Mouse (Mus musculus): ENCODE data around the gene Btg1.

Gene Btg1

DNA sequence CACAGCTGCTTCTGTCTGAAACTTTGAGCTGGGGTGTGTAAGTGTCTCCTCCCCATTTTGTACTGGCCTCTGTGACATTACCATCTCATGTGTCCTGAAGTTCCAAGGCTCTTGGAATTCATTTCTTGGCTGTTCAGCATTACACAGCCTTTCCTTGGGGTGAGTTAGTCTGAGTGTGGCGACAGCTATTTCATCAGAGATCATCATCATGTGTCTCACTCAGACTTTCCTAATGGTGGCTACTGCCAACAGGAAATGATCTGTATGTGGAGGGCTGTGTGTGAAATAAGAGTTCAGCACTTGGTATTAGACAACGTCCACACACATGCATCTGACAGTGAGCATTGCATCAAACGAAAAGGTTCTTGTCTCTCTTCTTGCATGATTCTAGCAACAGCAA, 39.4 kb downstream of the Btg1 start:
- in situ Hi-C loops (cut with MboI, MseI) = loop anchor here (5.0 kb wide), 1 partner anchor 76 kb away; no protein-coding TSS in a partner anchor

DNA sequence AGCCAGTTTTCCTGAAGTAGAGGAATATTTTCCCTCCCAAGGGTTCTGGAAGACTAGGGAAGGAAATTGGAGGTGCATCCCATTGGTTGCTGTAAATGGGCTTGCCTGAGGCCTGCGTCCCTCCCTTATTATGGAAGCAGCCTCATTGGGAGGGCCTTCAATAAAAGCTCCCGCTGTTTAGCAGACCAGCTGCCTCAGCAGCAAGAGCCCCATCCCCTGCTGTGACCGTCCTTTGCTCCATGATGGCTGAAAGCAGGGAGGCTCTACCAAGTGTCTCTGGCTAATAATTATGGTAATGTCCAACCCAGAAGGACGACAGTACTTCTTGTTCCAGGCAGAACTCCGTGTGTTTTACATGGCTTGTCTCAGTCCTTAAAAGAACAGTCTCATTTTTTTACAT, 42.1 kb downstream of the Btg1 start:
- in situ Hi-C loops (cut with MboI, MseI) = loop anchor here (5.0 kb wide), 1 partner anchor 73 kb away; no protein-coding TSS in a partner anchor

DNA sequence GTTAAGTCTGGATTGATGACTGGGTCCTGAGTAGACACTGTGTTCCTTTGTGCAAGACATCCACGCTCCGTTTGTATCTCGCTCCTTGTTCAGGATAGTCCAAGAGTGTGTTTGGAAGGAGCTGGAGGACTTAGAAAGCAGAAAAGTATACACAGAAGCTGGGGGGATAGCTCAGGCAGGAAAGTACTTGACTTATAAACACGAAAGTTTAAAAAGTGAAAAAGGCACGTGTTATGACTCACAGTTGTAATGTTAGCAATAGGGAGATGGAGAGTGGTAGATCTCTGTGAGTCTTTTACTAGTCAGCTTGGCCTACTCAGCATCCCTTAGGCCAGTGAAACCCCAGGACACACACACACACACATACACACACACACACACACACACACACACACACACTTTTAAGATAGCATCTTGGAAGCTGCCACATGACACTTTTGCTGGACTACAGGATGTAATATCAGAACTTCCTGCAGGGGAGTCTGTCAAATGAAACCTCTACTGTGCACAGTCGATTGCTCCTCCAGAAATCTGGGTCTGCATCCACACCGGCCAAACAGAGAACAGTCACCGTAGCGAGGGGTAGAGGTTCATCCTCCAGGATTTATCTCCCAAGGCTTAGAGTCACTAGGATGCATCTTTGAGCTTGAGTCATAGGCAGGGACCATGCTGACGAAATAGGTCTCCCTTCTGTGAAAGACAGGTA, 43.6 kb downstream of the Btg1 start:
- in situ Hi-C loops (cut with MboI, MseI) = no loop called here

DNA sequence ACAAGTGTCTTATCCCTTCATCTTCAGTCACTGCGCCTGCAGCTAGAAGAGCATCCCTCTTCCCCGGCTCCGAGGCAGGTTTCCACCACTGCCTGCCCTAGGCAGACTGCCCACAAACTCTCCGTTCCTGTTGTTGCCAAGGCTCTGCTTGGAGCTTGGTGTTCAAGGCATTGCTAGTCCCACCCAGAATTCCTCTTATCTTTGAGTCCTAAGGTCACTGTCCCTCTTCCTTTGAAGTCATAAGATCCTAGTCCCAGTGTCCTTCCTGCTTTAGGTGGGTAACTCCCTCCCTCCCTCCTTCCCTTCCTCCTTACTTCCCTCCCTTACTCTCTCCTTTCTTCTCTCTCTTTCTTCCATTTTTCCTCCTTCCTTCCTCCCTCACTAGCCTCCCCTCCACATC, 46.2 kb downstream of the Btg1 start:
- in situ Hi-C loops (cut with MboI, MseI) = no loop called here

DNA sequence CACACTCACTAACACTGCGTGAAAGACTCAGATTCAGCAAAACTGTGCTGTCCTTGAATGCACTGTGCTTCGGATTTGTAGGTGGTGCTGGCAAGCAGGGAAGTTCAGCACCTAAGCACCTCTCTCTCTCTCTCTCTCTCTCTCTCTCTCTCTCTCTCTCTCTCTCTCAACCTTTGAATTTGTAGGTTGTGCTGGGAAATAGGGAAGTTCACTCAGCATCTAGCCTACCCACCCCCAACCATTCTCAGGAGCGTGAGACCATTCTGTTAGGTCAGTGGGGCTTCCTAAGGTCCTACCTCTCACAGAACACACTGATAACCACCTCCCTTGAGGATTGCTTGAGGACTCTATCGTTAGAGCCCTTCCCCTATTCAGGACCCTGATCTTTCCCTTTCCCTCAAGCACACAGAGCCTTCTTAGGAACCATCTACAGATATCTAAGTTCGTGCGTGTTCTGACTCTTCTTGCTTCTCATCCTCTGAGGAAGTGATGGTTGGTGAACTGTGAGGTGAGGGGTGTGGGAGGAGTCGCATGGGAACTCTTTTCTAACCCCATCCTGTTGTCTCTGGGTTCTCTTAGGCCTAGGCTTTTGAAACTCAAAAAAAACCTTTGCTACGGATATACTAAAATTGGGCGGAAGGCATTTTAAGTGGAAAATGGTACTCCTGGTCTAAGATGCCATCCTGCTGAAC, 47.1 kb downstream of the Btg1 start:
- in situ Hi-C loops (cut with MboI, MseI) = no loop called here

Measured in regulatory T cell (primary cell).